Mouse (Mus musculus) lung, postnatal 0 days (tissue): ENCODE results near the gene Mrpl4.

Experiments
- CTCF ChIP-seq: IDR thresholded peaks from 2 replicates; pipeline ENCODE4 v1.5.1; 2016; ENCODE audit warnings: antibody characterized with exemption, mild to moderate bottlenecking
- EP300 ChIP-seq: IDR thresholded peaks from 2 replicates; pipeline ENCODE4 v1.6.1; 2016; ENCODE audit warnings: antibody characterized with exemption, mild to moderate bottlenecking, control low read depth

- TF ChIP-seq CTCF (no peak), EP300 (peak; percentile 46; the same call in 1 of the 2 replicates)
Observed at GRCm38 (mm10) chr9:20982171-20982570, 20.4 kb upstream of the Mrpl4 start.
